Mouse (Mus musculus) stomach, postnatal 0 days (tissue): ENCODE measurements around the gene Khnyn.

ENCODE experiments used
- CTCF ChIP-seq: IDR thresholded peaks from 2 replicates; pipeline ENCODE4 v1.5.1; 2016; ENCODE audit warnings: antibody characterized with exemption, low read depth, mild to moderate bottlenecking, moderate library complexity
- EP300 ChIP-seq: optimal IDR thresholded peaks from 2 replicates; pipeline ENCODE3; 2016; ENCODE audit warnings: antibody characterized with exemption

DNA sequence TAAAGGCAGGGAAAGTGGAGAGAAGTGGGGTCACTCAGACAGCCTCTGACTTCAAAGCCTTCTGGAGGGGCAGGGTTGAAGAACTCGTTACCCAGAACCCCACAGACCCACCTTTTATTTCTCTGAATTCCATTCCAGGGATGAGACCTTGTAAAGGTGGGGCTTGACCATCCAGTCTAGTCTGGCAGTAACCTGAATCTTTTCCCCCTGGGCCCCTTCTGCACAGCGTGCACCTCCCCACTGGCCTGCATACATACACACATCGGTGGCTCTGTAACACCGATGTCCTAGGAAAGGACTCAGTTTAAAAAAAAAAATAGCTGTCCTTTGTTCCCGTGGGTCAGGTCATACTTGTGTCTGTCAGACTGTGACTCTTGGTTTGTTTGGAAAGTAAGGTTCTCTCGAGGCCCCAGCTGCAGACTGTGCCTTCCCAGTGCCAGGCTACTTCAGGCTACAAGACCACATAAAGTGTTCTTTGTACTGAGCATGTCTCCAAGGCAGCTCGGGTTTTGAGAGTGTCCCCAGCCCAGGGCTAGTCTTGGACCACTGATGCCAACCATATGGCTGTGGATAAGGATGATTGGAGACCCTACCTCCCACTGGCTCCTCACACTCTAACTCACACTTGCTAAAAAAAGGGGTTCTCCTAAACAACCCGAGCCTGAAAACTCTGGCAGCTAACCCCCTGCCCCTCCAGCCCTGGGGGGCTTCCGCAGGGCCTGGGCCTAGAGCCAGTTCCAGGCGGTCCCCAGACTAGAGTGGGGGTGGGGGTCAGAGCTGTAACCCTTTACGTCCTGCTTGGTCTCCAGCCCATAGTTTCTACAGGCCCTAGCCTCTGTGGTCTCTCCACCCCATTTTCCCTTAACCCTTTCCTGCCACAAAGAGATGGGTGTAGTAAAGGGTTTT is 31.8 kb upstream of the Khnyn start:
- TF ChIP-seq CTCF (no peak), EP300 (no peak)
